Mouse (Mus musculus) C2C12 (cell line): ENCODE data around the gene Hoxd3. TPM values are rescaled to one million over a fixed set of nuclear protein-coding genes. Genes with fewer than 3 reads are reported as not detected.

Source experiments
- H3K27me3 ChIP-seq: one replicate; pipeline ENCODE4 v1.6.1; 2011; ENCODE audit not compliant: control insufficient read depth, insufficient read depth, insufficient read length
- H3K36me3 ChIP-seq: one replicate; pipeline ENCODE4 v1.6.1; 2011; ENCODE audit not compliant: control insufficient read depth, insufficient read depth
- H3K4me3 ChIP-seq: one replicate; pipeline ENCODE4 v1.5.1; 2011; ENCODE audit warnings: mild to moderate bottlenecking, control low read depth; ENCODE audit not compliant: poor library complexity, insufficient read depth, severe bottlenecking
- H3K79me2 ChIP-seq: one replicate; pipeline ENCODE4 v1.6.1; 2011; ENCODE audit not compliant: control insufficient read depth, insufficient read depth
- H3K79me3 ChIP-seq: one replicate; pipeline ENCODE4 v1.6.1; 2011; ENCODE audit warnings: low read depth, control low read depth
- H3ac ChIP-seq: one replicate; pipeline ENCODE3; 2011; ENCODE audit warnings: low read depth; ENCODE audit not compliant: control insufficient read depth, insufficient read length
- CEBPB ChIP-seq: IDR thresholded peaks from one replicate; pipeline ENCODE4 v1.6.1; 2011; ENCODE audit warnings: low read depth, mild to moderate bottlenecking, control low read depth, moderate library complexity
- CTCF ChIP-seq: IDR thresholded peaks from one replicate; pipeline ENCODE4 v1.5.1; 2011; ENCODE audit not compliant: control insufficient read depth, insufficient read depth, insufficient read length
- FOSL1 ChIP-seq: IDR thresholded peaks from one replicate; pipeline ENCODE4 v1.8.0; 2011; ENCODE audit warnings: mild to moderate bottlenecking, low read length; ENCODE audit not compliant: poor library complexity, insufficient read depth, severe bottlenecking
- MAX ChIP-seq: IDR thresholded peaks from one replicate; pipeline ENCODE4 v1.6.1; 2011; ENCODE audit warnings: mild to moderate bottlenecking, control low read depth
- MYOD1 ChIP-seq: IDR thresholded peaks from one replicate; pipeline ENCODE4 v1.6.1; 2011; ENCODE audit warnings: low read depth; ENCODE audit not compliant: control insufficient read depth, insufficient read length
- MYOG ChIP-seq: IDR thresholded peaks from one replicate; pipeline ENCODE4 v1.6.1; 2011; ENCODE audit not compliant: control insufficient read depth, insufficient read length; ENCODE audit errors: extremely low read depth
- USF1 ChIP-seq: IDR thresholded peaks from one replicate; pipeline ENCODE4 v1.6.1; 2011; ENCODE audit warnings: low read depth, mild to moderate bottlenecking, control low read depth, moderate library complexity
- polyA plus RNA-seq: library from polyadenylated mRNA; unstranded; fragments of >200 nt; fragmentation: generic; extraction: Trizol; gene quantifications from one replicate; pipeline ENCODE4 v1.2.1, GENCODE M21; 2012; ENCODE audit warnings: missing spikeins

The Hoxd3 gene
- polyA plus RNA-seq, 1 experiment, result not detected

GRCm38 (mm10) chr2:74691022-74691951, 20.4 kb upstream of the Hoxd3 start, which contains the start of gene Hoxd10:
Hoxd10 (plus strand) TSS chr2:74691924.
- no peaks in the 10 kb centered on the region for H3K79me3 ChIP-seq
- H3ac ChIP-seq, result no peak within 1 kb of the TSS
- H3K4me3 ChIP-seq, result no peak within 1 kb of the TSS
- peaks cover 68% of the 10 kb centered on the region for H3K27me3 ChIP-seq
- H3K79me2 ChIP-seq, result no peaks in the 10 kb centered on the region
- no peak for TF ChIP-seq MYOG
- no peak for TF ChIP-seq USF1
- TF ChIP-seq MYOD1, result no peak
- TF ChIP-seq FOSL1, result no peak
- no peak for TF ChIP-seq MAX
- no peak for TF ChIP-seq CTCF
- no peak for TF ChIP-seq CEBPB
- H3K36me3 ChIP-seq, result no peaks in the 10 kb centered on the region

DNA sequence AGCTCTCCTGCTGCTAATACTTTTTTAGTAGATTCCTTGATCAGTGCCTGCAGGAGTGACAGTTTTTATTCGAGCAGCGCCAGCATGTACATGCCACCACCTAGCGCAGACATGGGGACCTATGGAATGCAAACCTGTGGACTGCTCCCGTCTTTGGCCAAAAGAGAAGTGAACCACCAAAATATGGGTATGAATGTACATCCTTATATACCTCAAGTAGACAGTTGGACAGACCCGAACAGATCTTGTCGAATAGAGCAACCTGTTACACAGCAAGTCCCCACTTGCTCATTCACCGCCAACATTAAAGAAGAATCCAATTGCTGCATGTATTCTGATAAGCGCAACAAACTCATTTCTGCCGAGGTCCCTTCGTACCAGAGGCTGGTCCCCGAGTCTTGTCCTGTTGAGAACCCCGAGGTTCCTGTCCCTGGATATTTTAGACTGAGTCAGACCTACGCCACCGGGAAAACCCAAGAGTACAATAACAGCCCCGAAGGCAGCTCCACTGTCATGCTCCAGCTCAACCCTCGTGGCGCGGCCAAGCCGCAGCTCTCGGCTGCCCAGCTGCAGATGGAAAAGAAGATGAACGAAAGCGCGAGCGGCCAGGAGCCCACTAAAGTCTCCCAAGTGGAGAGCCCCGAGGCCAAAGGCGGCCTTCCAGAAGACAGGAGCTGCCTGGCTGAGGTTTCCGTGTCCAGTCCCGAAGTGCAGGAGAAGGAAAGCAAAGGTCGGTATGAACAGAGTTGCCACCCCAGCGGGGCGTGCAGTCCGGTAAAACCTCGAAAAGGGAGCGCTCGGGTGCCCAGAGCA, 19.5 kb upstream of the Hoxd3 start:
- Histone ChIP-seq H3K36me3 (no peaks in the 10 kb centered on the region), H3K4me3 (no peak overlapping the region), H3ac (no peak overlapping the region), H3K79me3 (no peaks in the 10 kb centered on the region), H3K27me3 (peaks cover 71% of the 10 kb centered on the region), H3K79me2 (no peaks in the 10 kb centered on the region)
- no peak for TF ChIP-seq MYOD1
- TF ChIP-seq MAX, result no peak
- TF ChIP-seq FOSL1, result no peak
- TF ChIP-seq CTCF, result no peak
- no peak for TF ChIP-seq CEBPB
- TF ChIP-seq USF1, result no peak
- no peak for TF ChIP-seq MYOG

DNA sequence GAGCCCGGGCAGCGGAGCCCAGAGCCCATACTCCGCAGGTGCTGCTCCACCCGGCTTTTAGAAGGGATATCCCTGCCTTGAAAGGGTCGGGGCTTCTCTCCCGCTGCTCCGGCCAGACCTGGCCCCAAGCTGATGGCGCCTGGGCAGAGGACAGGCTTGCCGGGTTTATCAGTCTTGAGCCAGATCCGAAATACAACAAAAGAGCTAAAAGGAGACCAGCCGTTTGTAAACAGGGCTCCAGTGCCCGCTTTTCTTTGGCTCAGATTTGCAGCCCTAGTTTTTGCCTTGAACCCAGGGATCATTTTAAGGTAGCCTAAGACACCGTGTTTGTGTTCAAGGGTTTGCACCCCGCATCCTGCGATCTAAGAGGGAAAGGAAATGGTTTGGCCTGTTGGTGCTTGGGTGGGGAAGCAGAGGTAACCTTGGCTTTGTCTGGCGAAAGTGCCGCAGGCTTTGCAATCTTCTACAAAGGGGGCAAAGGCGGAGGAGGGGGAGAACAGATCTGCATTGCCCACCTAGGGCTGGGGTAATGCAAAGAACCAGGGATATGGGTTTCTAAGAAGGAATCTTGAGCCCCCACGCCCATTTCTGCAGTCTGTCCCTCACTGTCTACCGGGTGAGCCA, 18.8 kb upstream of the Hoxd3 start:
- no peaks in the 10 kb centered on the region for H3K36me3 ChIP-seq
- no peaks in the 10 kb centered on the region for H3K79me3 ChIP-seq
- no peak overlapping the region for H3K4me3 ChIP-seq
- H3ac ChIP-seq, result no peak overlapping the region
- no peaks in the 10 kb centered on the region for H3K79me2 ChIP-seq
- peaks cover 71% of the 10 kb centered on the region for H3K27me3 ChIP-seq
- no peak for TF ChIP-seq MYOD1
- TF ChIP-seq USF1, result no peak
- TF ChIP-seq MAX, result no peak
- no peak for TF ChIP-seq CTCF
- no peak for TF ChIP-seq CEBPB
- no peak for TF ChIP-seq FOSL1

GRCm38 (mm10) chr2:74693432-74693827, 18.3 kb upstream of the Hoxd3 start:
- H3K27me3 ChIP-seq, result peaks cover 74% of the 10 kb centered on the region
- H3K79me3 ChIP-seq, result no peaks in the 10 kb centered on the region
- no peaks in the 10 kb centered on the region for H3K79me2 ChIP-seq
- H3ac ChIP-seq, result no peak overlapping the region
- TF ChIP-seq CEBPB (no peak), CTCF (no peak), FOSL1 (no peak), MYOD1 (no peak)
- H3K4me3 ChIP-seq, result no peak overlapping the region
- H3K36me3 ChIP-seq, result no peaks in the 10 kb centered on the region

DNA sequence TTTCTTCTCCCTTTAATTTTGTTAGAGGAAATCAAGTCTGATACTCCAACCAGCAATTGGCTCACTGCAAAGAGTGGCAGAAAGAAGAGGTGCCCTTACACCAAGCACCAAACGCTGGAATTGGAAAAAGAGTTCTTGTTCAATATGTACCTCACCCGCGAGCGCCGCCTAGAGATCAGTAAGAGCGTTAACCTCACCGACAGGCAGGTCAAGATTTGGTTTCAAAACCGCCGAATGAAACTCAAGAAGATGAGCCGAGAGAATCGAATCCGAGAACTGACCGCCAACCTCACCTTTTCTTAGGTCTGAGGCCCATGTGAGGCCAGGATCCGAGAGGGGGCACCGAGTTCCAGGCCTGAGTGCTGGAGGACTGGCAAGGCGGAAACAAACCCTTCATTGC, 17.7 kb upstream of the Hoxd3 start:
- peaks cover 78% of the 10 kb centered on the region for H3K27me3 ChIP-seq

More for the DNA sequence above, 17.7 kb upstream of the Hoxd3 start:
- Histone ChIP-seq H3ac (no peak overlapping the region), H3K79me3 (no peaks in the 10 kb centered on the region), H3K79me2 (no peaks in the 10 kb centered on the region), H3K4me3 (no peak overlapping the region), H3K36me3 (no peaks in the 10 kb centered on the region)
- TF ChIP-seq CEBPB (no peak), USF1 (no peak), MYOG (no peak), MYOD1 (no peak), MAX (no peak), CTCF (no peak), FOSL1 (no peak)
